Mouse (Mus musculus) intestine, embryonic 14.5 days (tissue): ENCODE data around the gene Rhox4c. TPM values are rescaled to one million over a fixed set of nuclear protein-coding genes. Genes with fewer than 3 reads are reported as not detected.
"Not testable (repeated sequence)": the region's sequence is repeated elsewhere in the genome, so short reads cannot be mapped to it uniquely, and the experiment has no call there.

Experiments used
- ATAC-seq: fragments of 200-750 bp; cut with Nextera tagmentation; replicated peaks from 2 replicates; pipeline ENCODE4 v1.8.0; 2017; ENCODE audit warnings: low read depth, moderate number of reproducible peaks, moderate TSS enrichment, moderate library complexity; ENCODE audit not compliant: low FRiP score, low TSS enrichment
- DNase-seq: peaks from one replicate; pipeline ENCODE4 v3.0.0-alpha.2; 2018; ENCODE audit warnings: low spot score
- H3K27ac ChIP-seq: fragments of 300-500 bp; sonication (generic); 2 replicates; pipeline ENCODE4 v1.5.1; 2014; ENCODE audit warnings: low read depth, mild to moderate bottlenecking, control low read depth
- H3K27me3 ChIP-seq: fragments of 300-500 bp; sonication (generic); replicated peaks from 2 replicates; pipeline ENCODE4 v1.6.1; 2014; ENCODE audit warnings: low read length, control low read depth; ENCODE audit not compliant: control insufficient read depth, insufficient read depth
- H3K36me3 ChIP-seq: fragments of 300-500 bp; sonication (generic); 2 replicates; pipeline ENCODE4 v1.6.1; 2014; ENCODE audit warnings: low read length, control low read depth; ENCODE audit not compliant: control insufficient read depth, insufficient read depth
- H3K4me1 ChIP-seq: fragments of 300-500 bp; sonication (generic); replicated peaks from 2 replicates; pipeline ENCODE4 v1.6.1; 2014; ENCODE audit warnings: low read length, control low read depth, mixed read lengths; ENCODE audit not compliant: control insufficient read depth, insufficient read depth
- H3K4me2 ChIP-seq: fragments of 300-500 bp; sonication (generic); 2 replicates; pipeline ENCODE4 v1.6.1; 2014; ENCODE audit warnings: low read length
- H3K4me3 ChIP-seq: fragments of 300-500 bp; sonication (generic); 2 replicates; pipeline ENCODE4 v1.5.1; 2014; ENCODE audit warnings: low read depth, low read length, control low read depth, mixed read lengths
- H3K9ac ChIP-seq: fragments of 300-500 bp; sonication (generic); 2 replicates; pipeline ENCODE4 v1.6.1; 2014; ENCODE audit warnings: mild to moderate bottlenecking, low read length
- H3K9me3 ChIP-seq: fragments of 300-500 bp; sonication (generic); 2 replicates; pipeline ENCODE4 v1.6.1; 2016; ENCODE audit warnings: low read length, control low read depth; ENCODE audit not compliant: control insufficient read depth
- WGBS: fragments of 180-500 bp; shearing (Covaris S2); extraction: QIAGEN DNeasy Blood & Tissue Kit; methylation state at CpG from one replicate; pipeline ENCODE4 v1.1.7; 2014; 5-methylcytosine and 5-hydroxymethylcytosine counted together
- polyA plus RNA-seq: library from polyadenylated mRNA; unstranded; fragments of >200 nt; fragmentation: Nextera tagmentation; extraction: Ambion mirVana; gene quantifications from 2 replicates; pipeline ENCODE4 v1.2.1, GENCODE M21; 2014

Gene Rhox4c
- not detected in 2 replicates for polyA plus RNA-seq

GRCm38 (mm10) chrX:37480037-37480436 lies at the start of gene Rhox4c:
TSS of gene Rhox4c (plus strand) at chrX:37480337.
- H3K4me1 ChIP-seq, H3K27me3 ChIP-seq, H3K4me3 ChIP-seq, H3K27ac ChIP-seq, H3K36me3 ChIP-seq, H3K9me3 ChIP-seq, ATAC-seq, H3K4me2 ChIP-seq, DNase-seq, H3K9ac ChIP-seq: not testable (repeated sequence)
- 92% methylated on average over 14 of the region's 14 CpGs for WGBS

GRCm38 (mm10) chrX:37432194-37432593 lies 47.9 kb upstream of the Rhox4c start, which contains the start of gene Rhox4b:
TSS of gene Rhox4b (plus strand) at chrX:37432494.
- not testable (repeated sequence) for H3K9me3 ChIP-seq

GRCm38 (mm10) chrX:37453380-37453779 lies 26.8 kb upstream of the Rhox4c start, which contains the start of gene Rhox2c:
TSS of gene Rhox2c (plus strand) at chrX:37453680.
- ATAC-seq, result not testable (repeated sequence)

More at GRCm38 (mm10) chrX:37432194-37432593, 47.9 kb upstream of the Rhox4c start, which contains the start of gene Rhox4b:
- H3K4me2 ChIP-seq, H3K36me3 ChIP-seq, ATAC-seq, H3K27ac ChIP-seq, H3K4me1 ChIP-seq, H3K9ac ChIP-seq, DNase-seq, H3K4me3 ChIP-seq, H3K27me3 ChIP-seq: not testable (repeated sequence)
- WGBS, result 86% methylated on average over 14 of the region's 15 CpGs

GRCm38 (mm10) chrX:37458285-37458684 lies 21.9 kb upstream of the Rhox4c start, which contains the start of gene Rhox3c:
TSS of gene Rhox3c (plus strand) at chrX:37458585.
- 84% methylated on average over 3 of the region's 4 CpGs for WGBS
- ATAC-seq, H3K4me2 ChIP-seq, DNase-seq, H3K27me3 ChIP-seq, H3K36me3 ChIP-seq, H3K27ac ChIP-seq, H3K9ac ChIP-seq, H3K9me3 ChIP-seq, H3K4me3 ChIP-seq, H3K4me1 ChIP-seq: not testable (repeated sequence)

More at GRCm38 (mm10) chrX:37453380-37453779, 26.8 kb upstream of the Rhox4c start, which contains the start of gene Rhox2c:
- not testable (repeated sequence) for DNase-seq, H3K4me2 ChIP-seq, H3K4me3 ChIP-seq, H3K36me3 ChIP-seq, H3K27ac ChIP-seq, H3K9ac ChIP-seq, H3K4me1 ChIP-seq, H3K9me3 ChIP-seq, H3K27me3 ChIP-seq
- WGBS, result 95% methylated on average over 5 of the region's 10 CpGs

- not testable (repeated sequence) for H3K9ac ChIP-seq, H3K9me3 ChIP-seq, H3K27ac ChIP-seq, DNase-seq, H3K4me1 ChIP-seq, H3K27me3 ChIP-seq, ATAC-seq, H3K4me2 ChIP-seq, H3K4me3 ChIP-seq, H3K36me3 ChIP-seq
- whole genome bisulfite sequencing, result 96% methylated on average over 15 of the region's 18 CpGs
Measured at GRCm38 (mm10) chrX:37514059-37514458, 33.9 kb downstream of the Rhox4c start, which contains the start of gene Rhox4d. TSS of gene Rhox4d (plus strand) at chrX:37514359.

GRCm38 (mm10) chrX:37530152-37530551 lies 50.0 kb downstream of the Rhox4c start, which contains the start of gene Rhox2e:
TSS of gene Rhox2e (plus strand) at chrX:37530452.
- H3K27ac ChIP-seq, H3K27me3 ChIP-seq, H3K4me1 ChIP-seq, DNase-seq, ATAC-seq, H3K36me3 ChIP-seq, H3K4me2 ChIP-seq, H3K9ac ChIP-seq, H3K9me3 ChIP-seq, H3K4me3 ChIP-seq: not testable (repeated sequence)
- 100% methylated on average over 2 of the region's 8 CpGs for WGBS

Other genes with a start within 250 kb of the Rhox4c start
- not detected in 2 replicates for gene Rhox2a, start 235.4 kb upstream of the Rhox4c start, polyA plus RNA-seq
- not detected in 2 replicates for gene Rhox3a, start 230.4 kb upstream of the Rhox4c start, polyA plus RNA-seq
- not detected in 2 replicates for gene Rhox4a, start 215.0 kb upstream of the Rhox4c start, polyA plus RNA-seq
- gene Rhox3a2, start 100.3 kb upstream of the Rhox4c start, polyA plus RNA-seq, result not detected in 2 replicates
- gene Rhox4a2, start 89.5 kb upstream of the Rhox4c start, polyA plus RNA-seq, result not detected in 2 replicates
- not detected in 2 replicates for gene Rhox2b, start 68.3 kb upstream of the Rhox4c start, polyA plus RNA-seq
- gene Rhox4b, start 47.8 kb upstream of the Rhox4c start, polyA plus RNA-seq, result not detected in 2 replicates
- gene Rhox2c, start 26.7 kb upstream of the Rhox4c start, polyA plus RNA-seq, result not detected in 2 replicates
- gene Rhox3c, start 21.8 kb upstream of the Rhox4c start, polyA plus RNA-seq, result not detected in 2 replicates
- gene Rhox2d, start 13.1 kb downstream of the Rhox4c start, polyA plus RNA-seq, result not detected in 2 replicates
- 0.13 TPM in 1 of 2 replicates, not detected in the other for gene Rhox4d, start 34.0 kb downstream of the Rhox4c start, polyA plus RNA-seq
- gene Rhox2e, start 50.1 kb downstream of the Rhox4c start, polyA plus RNA-seq, result not detected in 2 replicates
- not detected in 2 replicates for gene Rhox3e, start 61.7 kb downstream of the Rhox4c start, polyA plus RNA-seq
- not detected in 2 replicates for gene Rhox4e, start 77.1 kb downstream of the Rhox4c start, polyA plus RNA-seq
- gene Rhox2f, start 91.1 kb downstream of the Rhox4c start, polyA plus RNA-seq, result 0.23 TPM in 1 of 2 replicates, not detected in the other
- gene Rhox3f, start 100.7 kb downstream of the Rhox4c start, polyA plus RNA-seq, result not detected in 2 replicates
- not detected in 2 replicates for gene Rhox4f, start 127.4 kb downstream of the Rhox4c start, polyA plus RNA-seq
- not detected in 2 replicates for gene Rhox3g, start 148.3 kb downstream of the Rhox4c start, polyA plus RNA-seq
- not detected in 2 replicates for gene Rhox2g, start 163.1 kb downstream of the Rhox4c start, polyA plus RNA-seq
- gene Rhox4g, start 171.0 kb downstream of the Rhox4c start, polyA plus RNA-seq, result not detected in 2 replicates
- gene Rhox3h, start 188.4 kb downstream of the Rhox4c start, polyA plus RNA-seq, result not detected in 2 replicates
- not detected in 2 replicates for gene Rhox2h, start 192.9 kb downstream of the Rhox4c start, polyA plus RNA-seq